In the genomic region with DNA sequence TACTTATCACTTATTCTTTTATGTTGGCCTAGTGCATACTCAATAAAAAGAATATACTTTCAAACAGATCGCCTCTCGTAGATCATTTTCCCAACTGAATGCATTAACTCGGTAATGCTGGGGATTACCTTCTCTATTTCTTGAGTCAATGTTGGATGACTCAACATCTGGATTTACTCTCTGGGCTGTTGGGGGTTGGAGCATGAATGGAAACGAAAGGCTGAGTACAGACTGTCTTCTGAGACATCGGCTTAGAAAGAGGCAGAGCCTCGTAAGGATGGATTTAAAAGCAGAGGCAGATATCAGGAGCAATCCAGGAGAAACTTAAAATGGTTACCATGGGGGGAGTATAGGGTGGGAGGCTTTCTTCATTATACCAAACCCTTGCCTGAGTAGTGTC, we compare ENCODE assay signal across 24 mouse cellular contexts. TPM values are rescaled to one million over a fixed set of nuclear protein-coding genes. Genes with fewer than 3 reads are reported as not detected.
"Had no signal": no experiment of that assay in that cellular context is flagged by ENCODE, and none has a peak within 500 bp of the region (broad histone marks: within the 10 kb centered on the region; RNA-seq: fewer than 3 reads in every experiment).

No protein-coding gene starts in this region.

- H3K4me2 ChIP-seq: neural tube, embryonic 13.5 days; neural tube, embryonic 15.5 days; stomach, embryonic 15.5 days had no signal

- H3K27me3 ChIP-seq: neural tube, embryonic 13.5 days; neural tube, embryonic 15.5 days; stomach, embryonic 15.5 days had no signal

- H3K9ac ChIP-seq: neural tube, embryonic 13.5 days; neural tube, embryonic 15.5 days; stomach, embryonic 15.5 days had no signal

- H3K27ac ChIP-seq: neural tube, embryonic 13.5 days; neural tube, embryonic 15.5 days; stomach, embryonic 15.5 days; stomach, postnatal 0 days had no signal

- H3K4me3 ChIP-seq: neural tube, embryonic 13.5 days; neural tube, embryonic 15.5 days; stomach, embryonic 15.5 days had no signal

- DNase-seq: retina, postnatal 1 day; right cerebral cortex, adult 18-20 months; right cerebral cortex, postnatal 14 days; right cerebral cortex, postnatal 25 days; right cerebral cortex, postnatal 4 days; spleen, adult 18-20 months; thymus, adult 18-20 months; thymus, adult 2 months; thymus, postnatal 14 days; thymus, postnatal 25 days; thymus, postnatal 36 days; thymus, postnatal 4 days had no signal

- H3K9me3 ChIP-seq: neural tube, embryonic 13.5 days; neural tube, embryonic 15.5 days; stomach, embryonic 15.5 days had no signal

- H3K4me1 ChIP-seq: neural tube, embryonic 13.5 days; neural tube, embryonic 15.5 days; stomach, embryonic 15.5 days had no signal

RNA-seq across cellular contexts. Expression of a gene that starts 47.9 kb away (rescaled TPM):
- polyA plus RNA-seq: neural tube, embryonic 13.5 days; neural tube, embryonic 14.5 days; neural tube, embryonic 15.5 days; small intestine, adult 2 months; spleen, adult 2 months; stomach, embryonic 14.5 days; stomach, embryonic 15.5 days; stomach, embryonic 16.5 days; stomach, postnatal 0 days; testis, adult 2 months; thymus, adult 2 months; thymus, postnatal 0 days; urinary bladder, adult 2 months had no signal
